Mouse (Mus musculus): ENCODE measurements around the gene Rbm18.

Gene Rbm18

DNA sequence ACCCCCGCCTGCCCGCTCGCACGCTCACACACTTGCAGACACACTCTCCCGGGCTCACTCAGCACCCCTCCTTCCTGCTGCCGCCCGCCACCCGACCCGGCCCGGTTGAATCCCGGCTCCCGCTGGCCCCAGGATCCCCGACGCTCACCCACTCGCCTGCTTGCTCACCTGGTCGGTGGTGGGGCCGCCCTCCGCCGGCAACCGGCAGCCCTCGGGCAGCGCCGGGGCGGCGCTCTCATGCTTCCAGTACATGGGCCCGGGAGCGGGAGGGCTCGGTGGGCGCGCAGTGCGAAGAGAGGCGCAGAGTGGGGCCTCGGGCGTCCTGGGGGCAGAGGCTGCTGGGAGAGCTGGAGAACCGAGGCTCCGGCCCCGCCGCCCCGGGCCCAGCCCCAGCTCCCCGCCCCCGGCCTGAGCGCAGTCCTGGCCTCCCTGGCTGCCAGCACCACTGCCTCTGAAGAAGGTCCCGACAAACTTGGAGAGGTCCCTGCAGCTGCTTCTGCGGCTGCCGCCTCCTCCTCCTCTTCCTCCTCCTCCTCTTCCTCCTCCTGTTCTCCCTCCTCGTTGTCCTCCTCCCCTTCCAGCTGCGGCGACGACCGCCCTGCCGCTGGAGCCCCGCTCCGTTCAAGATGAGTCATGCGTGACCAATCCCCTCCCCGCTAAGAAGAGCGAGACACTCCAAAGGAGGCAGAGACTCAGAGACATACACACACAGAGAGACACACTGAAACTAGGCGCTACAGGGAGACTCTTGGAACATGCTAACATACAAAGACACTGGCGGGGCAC is 31.4 kb downstream of the Rbm18 start, which contains the start of gene Lhx6:
TSS of gene Lhx6 (minus strand) at position 453 of the 786 bp plus-strand sequence.
- DNase-seq (ENCODE audit: low spot score): no peak

DNA sequence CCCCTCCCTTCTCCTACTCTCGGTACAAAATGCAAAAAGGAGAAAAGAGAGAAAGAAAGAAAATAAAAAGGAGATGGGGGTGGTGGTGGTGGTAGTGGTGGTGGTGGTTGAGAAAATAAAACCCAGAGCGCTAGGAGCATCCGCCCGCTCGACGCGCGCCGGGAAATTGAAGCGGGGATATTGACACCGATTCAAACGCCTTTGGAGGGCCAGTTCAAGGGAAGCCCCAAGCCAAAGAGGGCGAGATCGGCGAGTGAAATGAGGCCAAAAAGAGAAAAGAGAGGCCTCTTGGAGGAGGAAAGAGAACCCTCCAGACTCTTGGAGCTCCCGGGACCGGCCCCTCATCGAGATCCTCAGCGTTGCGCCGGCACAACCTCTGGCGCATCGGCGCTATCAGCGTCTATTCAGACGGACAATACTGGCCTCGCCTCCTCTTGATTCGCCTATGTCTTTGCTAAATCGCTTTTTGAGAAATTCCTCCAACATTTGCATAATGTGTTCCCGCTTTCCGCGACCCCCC is 32.1 kb downstream of the Rbm18 start:
- DNase-seq (ENCODE audit: low spot score): no peak

DNA sequence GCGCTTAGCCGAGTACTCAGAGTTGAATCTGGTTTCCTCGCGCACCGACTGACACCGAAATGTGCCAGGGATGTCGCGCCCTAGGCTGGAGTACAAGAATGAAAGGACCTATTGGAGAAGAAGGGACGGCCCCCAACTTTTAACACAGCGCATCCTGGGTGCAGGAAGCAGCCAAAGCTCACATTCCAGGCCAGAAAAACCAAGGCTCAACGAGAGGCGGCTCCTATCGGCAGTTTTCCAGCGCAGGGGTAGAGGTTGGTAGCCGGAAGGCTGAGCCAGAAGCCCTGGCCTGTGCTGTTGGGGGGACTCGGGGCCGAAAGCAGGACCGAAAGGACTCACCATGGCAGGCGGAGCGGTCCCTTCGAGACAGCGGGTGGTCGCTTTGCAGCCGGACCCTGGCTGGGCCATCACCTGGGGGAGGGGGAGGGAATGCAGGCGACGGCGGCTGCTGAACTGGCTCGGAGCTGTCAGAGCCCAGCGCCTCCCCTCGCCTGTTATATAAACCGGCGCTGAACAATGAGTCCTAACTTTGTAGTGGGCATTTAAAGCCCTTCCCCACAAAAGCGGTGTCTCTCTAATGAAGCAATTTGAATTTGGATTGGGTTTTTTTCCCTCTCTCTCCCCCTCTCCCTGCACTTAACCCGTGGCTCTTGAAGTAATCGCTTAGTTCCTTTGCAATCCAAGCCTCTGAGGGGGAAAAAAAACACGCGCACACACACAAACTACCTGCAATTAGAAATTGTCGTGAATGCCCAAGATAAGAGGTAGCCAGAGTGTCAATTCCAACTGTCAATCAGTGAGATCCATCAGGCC is 32.8 kb downstream of the Rbm18 start:
- DNase-seq (ENCODE audit: low spot score): no peak

DNA sequence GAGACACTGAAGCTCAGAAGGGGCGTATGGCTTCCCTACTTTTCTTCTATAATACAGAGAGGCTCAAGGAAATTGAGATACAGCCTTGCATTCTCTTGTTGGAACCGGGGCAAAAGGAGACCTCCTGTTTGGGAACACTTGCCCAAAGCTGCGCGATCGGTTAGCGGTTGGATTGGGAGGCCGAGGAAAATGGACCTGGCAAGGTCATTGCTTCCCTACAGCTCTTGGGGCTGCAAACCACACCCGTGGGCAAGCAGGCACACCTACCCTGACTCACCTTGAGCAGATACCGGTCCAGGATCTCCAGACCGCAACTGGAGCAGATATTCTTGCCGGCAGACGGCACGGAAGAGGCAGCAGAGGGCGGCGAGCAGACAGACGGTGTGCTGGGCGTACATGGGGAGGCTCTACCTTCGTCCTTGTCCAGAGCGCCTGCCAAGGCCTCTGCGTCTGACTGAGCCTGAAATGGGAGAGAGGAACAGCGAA is 33.5 kb downstream of the Rbm18 start:
- no peak for DNase-seq (ENCODE audit: low spot score)

DNA sequence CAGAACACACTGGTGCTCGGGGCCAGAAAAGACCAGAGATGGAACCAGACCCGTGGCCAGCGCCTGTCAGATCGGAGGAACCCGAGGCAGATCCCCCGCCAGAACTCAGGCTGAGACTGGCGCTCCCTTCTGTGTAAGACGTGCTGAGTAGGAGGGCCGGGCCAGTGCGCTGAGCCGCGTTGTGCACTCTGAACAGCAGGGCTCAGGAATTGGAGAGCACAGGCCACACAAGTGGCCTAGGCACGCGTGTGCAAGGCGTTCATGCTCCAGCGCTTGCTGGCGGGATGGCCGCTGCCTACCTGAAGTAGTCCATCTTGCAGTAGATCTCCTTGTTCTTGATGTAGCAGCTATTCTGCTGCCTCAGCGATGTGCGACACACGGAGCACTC is 34.0 kb downstream of the Rbm18 start:
- no peak for DNase-seq (ENCODE audit: low spot score)

DNA sequence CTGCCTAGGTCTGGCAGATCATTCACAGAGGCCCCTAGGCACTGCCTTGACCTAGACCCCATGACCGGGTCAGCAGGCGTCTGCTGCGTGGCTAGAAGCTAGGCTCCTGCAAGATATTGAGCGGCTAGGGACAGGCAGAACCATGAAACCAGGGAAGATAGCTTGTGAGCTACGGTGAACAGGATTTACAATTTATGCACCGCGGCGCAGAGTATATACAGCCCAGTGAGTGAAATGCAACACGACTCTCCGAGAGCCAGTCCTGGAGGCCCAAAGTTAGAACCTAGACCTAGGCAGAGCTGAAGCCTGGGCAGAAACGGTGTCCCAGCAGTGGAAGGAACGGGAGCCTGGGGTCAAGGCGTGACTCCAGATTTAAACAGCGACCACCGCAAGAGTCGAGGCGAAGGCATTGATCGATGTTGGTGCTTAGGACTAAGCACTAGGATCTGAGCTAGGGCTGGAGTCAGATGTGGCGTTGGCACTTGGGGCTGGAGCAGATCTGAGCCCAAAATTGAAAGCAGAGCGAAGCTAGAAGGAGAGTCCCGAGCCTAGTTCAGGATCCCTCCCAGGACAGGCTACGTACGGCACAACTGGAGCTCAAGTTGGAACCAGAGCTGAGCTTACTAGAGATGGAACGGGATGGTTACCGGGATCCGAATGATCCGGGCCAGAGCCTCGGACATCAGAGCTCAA is 34.6 kb downstream of the Rbm18 start:
- DNase-seq (ENCODE audit: low spot score): no peak

DNA sequence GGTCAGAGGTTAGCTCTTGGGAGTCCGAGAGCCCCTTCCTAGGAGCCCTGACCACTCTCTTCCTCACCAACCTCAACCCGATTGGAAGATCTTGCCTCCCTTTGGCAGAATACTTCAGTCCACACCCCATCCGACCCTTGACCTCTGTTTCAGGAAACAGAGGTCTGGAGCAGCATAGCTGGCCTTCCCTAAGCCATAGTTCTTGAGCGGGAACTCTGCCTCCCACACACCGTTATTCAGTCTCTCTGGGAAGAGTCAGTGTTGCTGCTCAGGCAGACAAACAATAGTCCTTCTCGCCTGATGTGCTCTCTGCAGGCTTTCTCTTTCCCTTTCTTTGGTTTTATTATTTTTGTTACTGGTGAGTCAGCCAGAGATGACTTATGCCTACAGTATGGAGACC is 36.8 kb downstream of the Rbm18 start:
- DNase-seq (ENCODE audit: low spot score): no peak

DNA sequence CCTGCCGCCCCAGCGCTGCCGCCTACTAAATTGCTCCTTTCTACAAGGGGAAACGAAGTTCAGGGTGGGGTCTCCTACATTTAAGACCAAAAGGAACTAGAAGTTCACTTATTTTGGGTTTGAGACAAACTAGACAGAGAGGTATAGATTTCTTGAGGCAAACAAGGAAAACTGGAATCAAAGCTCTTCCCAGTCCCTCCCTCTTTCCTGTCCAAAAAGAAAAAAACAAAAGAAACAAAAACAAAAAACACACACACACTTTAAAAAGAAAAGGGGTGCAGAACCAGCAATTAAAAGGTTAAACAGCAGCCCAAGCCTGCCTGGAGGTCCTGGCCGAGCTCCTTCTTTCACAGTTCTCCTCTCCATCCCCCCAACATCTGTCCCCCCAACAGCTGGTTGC is 38.6 kb downstream of the Rbm18 start:
- DNase-seq (ENCODE audit: low spot score): no peak

DNA sequence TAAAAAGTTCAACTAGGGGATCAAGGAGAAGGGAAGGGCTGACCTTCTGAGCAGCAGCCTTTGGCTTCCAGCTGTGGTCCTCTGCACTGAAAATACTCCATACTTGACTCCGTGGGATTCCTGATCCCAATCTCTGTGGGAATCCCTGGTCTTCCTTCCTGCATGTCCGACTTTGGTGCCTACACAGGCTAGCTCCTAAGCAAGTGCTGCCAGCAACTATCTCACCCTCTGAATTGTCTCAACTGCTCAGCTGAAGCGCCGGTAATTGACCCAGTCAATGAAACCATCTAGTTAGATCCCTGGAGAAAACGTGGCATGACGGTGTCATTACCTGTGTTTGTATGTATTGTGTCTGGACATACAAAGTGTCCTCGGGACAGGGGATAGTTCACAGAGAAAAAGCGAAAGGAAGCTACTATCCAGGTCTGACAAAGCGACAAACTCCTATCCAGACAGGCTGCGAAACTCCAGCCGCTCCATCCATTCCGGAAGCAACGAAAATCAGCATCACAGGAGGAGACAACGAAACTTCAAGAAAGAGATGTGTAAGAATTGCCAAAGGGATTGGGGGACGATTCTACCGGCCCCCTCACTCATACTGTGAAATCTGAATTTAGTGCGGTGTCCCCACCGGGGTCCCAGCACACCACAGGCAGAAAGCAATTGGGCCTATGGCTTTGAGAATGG is 39.3 kb downstream of the Rbm18 start:
- DNase-seq (ENCODE audit: low spot score): no peak

DNA sequence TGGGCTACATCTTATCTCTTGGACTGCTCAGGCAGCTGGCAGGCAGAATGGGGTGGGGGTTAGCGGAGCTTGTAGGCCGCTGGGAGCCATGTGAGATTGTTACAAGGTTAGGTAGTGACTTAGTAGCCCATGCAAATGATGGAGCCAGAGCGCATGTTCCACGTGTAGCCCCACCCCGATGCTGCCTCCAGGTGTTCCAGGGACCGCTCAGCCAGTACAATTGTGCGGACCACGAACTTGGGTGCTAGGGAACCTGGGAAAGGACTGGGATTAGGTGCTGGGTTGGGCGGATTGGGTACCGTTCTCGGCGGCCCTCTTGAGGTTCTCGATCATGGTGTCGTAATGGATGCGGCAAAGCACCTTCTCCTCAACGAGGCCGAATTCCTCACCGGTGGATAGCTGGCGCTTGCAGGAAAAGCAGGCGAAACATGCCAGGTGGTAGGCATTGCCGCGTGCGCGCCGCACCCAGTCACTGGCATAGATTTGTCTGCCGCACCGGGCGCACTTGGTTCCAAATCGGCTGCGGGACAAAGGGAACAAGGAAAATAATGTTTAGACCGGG is 42.6 kb downstream of the Rbm18 start:
- no peak for DNase-seq (ENCODE audit: low spot score)

DNA sequence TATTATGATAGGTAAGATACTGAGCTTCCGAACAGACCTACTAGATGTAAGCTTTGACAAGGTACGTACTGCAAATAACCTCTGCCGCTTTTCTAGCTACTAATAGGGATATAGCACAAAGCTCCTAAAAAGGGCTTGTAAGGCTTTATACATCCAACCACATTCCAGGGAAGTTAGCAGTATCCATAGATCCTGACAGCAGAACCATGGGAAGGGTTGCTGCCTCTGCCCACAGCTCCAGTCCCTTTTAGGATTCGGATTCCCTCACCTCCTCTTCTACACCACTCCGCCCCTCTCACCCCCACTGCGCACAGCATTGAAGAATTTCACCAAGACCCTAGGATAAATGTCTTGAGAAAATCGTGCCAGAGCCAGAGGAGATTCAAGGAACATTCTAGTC is 43.3 kb downstream of the Rbm18 start:
- DNase-seq (ENCODE audit: low spot score): no peak

DNA sequence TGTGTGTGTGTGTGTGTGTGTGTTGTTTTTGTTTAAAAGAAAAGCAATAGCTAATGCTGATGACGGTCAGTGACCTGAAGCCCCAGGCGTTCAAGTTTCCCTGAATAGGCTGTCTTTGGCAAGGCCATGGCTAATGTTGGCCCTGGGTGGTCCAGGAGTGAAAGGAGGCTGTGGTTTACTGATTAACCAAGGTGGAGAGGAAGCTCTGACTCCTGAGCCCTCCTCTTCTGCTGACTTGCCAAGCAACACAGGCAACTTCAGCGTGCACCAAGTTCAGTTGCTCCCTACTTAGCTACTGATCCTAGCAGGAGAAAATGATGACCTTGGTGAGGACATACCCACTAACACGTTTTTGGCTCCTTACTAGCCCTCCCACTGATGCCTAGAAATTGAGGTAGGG is 43.8 kb downstream of the Rbm18 start:
- no peak for DNase-seq (ENCODE audit: low spot score)

DNA sequence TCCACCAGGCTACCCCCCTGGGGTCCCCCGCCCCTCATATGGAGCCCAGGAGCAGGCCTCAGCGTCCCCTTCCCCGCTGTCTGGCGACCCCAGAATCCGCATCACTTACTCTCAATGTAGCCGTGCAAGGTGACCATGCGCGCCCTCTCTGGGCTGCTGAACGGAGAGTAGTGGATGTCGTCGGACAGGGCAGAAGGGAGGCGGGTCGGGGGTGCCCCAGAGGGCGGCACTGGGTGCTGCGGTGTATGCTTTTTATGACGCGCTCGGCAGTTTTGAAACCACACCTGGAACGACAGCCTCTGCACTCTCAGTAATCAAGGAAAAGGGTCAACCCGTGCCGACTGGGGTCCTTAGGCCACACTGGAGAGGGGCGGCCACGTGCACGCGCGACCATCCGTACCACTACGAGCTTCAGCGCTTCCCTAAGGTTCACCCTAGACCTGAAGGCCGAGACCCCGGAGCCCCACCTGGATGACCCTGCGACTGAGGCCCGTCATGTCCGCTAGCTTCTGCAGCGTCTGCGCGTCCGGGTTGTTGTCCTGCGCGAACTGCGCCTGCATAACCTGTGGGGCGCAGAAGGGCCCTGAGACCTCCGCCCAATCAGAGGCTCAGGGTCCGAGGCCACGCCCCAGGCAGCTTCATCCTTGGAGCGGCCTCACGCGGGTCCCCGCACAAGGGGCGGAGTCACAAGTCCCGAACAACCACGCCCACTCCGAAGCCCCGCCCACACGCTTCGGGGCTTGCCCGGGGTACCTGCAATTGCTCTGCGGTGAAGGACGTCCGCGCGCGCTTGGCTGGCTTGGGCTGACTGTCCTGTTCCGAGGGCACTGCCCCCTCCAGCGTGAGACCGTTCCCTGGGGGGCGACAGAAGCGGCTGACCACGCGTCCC is 45.5 kb downstream of the Rbm18 start:
- no peak for DNase-seq (ENCODE audit: low spot score)

DNA sequence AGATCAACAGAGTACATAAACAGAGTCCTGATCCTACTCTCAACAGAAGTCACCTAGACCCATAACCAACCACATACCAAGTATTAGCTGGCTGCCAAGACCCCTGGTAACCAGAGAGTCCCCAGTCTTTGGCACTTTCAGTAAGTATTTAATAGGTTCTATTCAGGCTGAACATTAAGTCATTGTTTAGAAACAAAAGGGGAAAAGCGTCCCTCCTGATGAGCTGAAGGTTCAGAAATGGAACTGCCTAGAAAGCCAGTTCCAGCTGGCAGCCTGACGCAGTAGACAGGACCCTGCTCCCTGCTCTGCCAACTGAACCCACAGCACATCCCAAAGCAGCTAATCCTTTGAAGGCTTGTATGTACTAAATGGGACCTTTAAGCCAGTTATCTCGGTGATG is 47.4 kb downstream of the Rbm18 start:
- no peak for DNase-seq (ENCODE audit: low spot score)

DNA sequence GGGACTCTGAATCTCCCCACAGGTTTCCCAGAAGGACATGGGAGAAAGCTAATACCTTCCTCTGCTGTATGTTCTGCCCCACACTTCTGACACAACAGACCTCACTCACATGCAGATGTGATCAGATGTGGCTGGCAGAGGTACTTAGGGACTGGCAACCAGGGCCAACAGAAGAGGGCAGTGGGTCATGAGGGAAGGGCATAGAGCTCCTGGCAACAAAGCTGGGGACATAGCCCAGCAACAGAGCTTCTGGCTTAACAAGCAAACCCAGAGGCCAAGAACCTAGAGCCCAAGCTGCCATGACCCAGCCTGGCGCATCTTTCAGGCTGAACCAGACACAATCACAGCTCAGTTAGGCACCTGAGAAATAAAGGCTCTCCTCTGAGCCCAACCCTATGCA is 51.5 kb downstream of the Rbm18 start:
- DNase-seq (ENCODE audit: low spot score): no peak

DNA sequence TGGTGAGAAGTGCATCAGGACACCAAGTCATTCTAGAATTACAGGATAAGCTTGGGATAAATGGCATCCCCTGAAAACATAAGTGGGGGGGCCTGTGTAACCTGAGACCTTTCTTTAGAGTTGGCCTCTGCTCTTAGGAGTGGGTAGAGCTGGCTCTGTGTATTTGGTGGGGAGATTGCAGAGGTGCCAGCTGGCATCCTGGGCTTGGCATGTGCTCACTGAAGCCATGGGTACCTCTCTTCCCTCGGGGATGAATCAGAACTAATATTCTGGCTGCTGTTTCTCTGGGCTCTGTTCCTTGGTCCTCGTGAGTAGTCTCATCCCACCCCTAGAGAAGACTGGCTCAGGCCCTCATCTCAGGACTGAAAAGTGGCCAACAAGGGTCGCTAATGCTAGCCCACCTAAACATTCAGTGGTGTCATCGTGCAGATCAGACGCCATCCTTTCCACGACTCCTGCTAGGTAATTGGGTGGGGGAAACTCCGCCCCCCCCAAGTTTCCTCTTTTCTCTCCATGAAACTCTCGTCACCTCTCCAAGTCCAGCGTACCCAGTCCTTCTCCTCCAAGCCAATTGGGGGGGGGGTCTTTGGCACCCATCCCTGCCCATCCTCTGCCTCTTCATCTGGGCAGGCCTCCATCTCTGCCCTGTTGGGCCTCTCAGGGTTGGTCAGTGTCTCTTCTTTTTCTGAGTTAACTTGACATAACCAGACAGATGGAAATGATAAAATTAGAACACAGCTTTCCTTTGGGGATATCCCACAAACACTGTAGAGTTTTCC is 53.6 kb downstream of the Rbm18 start:
- DNase-seq (ENCODE audit: low spot score): no peak

DNA sequence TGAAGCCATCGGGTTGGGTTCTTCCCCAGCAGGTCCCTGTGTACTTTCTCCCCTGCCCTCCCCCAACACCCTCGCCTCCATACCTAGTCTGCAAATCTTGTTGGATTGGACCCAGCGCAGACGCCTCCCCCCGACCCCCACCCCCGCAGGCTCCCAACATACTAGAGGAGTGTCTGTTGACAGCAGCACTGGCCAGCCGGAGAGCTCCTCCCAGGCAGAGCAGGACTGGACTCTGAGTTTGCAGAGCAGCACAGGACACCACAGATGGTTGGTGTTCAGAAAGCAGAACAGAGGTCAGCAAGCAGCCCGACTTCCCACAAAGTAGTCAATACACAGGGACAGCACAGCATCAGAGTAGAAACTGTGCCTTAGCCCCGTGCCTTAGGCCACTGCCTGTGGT is 55.1 kb downstream of the Rbm18 start:
- DNase-seq (ENCODE audit: low spot score): no peak

DNA sequence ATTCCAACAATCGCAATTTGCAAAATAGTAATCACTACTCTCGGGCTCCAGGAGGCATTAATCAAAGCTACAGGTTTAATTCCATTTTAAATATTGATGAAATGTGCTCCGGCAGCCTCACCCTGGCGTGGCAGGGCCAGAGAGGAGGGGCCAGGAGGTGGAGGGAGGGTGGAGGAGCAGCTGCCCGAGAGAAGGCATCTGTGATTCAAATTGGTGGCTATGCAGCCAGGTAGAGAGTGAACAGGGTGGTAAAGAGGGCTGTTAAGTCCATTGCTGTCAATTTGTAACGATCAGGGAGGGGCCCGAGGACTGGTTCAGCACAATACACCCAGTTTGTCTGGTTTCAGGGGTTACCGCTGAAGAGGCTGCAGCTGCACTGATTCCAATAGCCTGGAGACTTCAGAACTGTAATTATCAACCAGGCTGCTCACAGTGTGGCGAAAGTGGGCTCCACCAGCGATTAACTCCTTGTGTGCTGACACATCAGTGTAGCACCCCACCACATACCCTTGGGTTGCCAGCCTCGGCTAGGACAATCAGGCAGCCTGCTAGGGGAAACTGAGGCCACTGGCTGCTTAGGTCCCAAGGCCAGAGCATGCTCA is 59.3 kb downstream of the Rbm18 start:
- DNase-seq (ENCODE audit: low spot score): no peak

DNA sequence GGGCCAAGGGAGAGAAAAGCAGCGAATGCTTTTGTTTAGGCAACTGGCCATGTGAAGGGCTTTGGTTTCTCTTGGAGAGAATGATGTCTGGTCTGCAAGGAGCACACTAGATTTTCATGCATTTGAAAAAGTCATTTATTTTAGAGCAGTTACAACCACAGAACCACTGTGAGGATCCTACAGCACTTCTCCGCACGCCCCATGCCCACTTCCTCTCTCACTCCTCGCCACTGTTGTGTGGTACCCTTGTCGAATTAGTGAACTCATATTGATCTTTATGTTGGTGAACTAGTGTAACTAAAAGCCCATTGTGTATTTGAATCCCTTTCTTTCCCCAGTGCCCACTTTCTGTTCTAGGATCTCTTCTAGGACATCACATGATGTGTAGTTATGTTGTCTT is 61.4 kb downstream of the Rbm18 start:
- no peak for DNase-seq (ENCODE audit: low spot score)
